Comparison of ENCODE assay signal across 9 mouse cellular contexts in genomic region chr2:157663584-157664375, GRCm38 (mm10).
DNase-seq lines count a peak whose midpoint lies in the region; ATAC-seq lines count a peak whose summit lies in the region.
"Had no signal": no experiment of that assay in that cellular context is flagged by ENCODE, and none has a peak within 500 bp of the region (broad histone marks: within the 10 kb centered on the region; RNA-seq: fewer than 3 reads in every experiment).

No protein-coding gene starts in this region.

- no peak overlapping the region for H3K4me2 ChIP-seq in neural tube, embryonic 15.5 days
- H3K4me2 ChIP-seq: embryonic facial prominence, embryonic 12.5 days; limb, embryonic 15.5 days had no signal

- DNase-seq in neural tube, embryonic 10.5 days (ENCODE audit: extremely low spot score, low spot score) = peak; percentile 85
- peak; percentile 81 for DNase-seq in adrenal gland, postnatal 14 days
- DNase-seq in heart, postnatal 4 days = peak; percentile 80
- DNase-seq in lung, postnatal 4 days = peak; percentile 57 to 69
- peak; percentile 15 to 32 for DNase-seq in thymus, postnatal 36 days
- no peak for DNase-seq in layer of hippocampus, adult 8-10 months (ENCODE audit: low spot score in 2 of 2)

- H3K4me1 ChIP-seq in neural tube, embryonic 15.5 days = peaks cover 36% of the 10 kb centered on the region
- H3K4me1 ChIP-seq: embryonic facial prominence, embryonic 12.5 days; limb, embryonic 15.5 days had no signal

- H3K36me3 ChIP-seq in neural tube, embryonic 15.5 days = no peaks in the 10 kb centered on the region
- H3K36me3 ChIP-seq: embryonic facial prominence, embryonic 12.5 days; limb, embryonic 15.5 days had no signal

- no peaks in the 10 kb centered on the region; the same call in 1 of the 2 replicates for H3K9me3 ChIP-seq in neural tube, embryonic 15.5 days (replicated peaks)
- H3K9me3 ChIP-seq: embryonic facial prominence, embryonic 12.5 days; limb, embryonic 15.5 days had no signal

- H3K27me3 ChIP-seq in neural tube, embryonic 15.5 days (replicated peaks) = no peaks in the 10 kb centered on the region
- H3K27me3 ChIP-seq: embryonic facial prominence, embryonic 12.5 days; limb, embryonic 15.5 days had no signal

- H3K4me3 ChIP-seq in neural tube, embryonic 15.5 days (replicated peaks) = no peak overlapping the region
- H3K4me3 ChIP-seq: embryonic facial prominence, embryonic 12.5 days; limb, embryonic 15.5 days had no signal

- 16% methylated on average over 20 of the region's 20 CpGs for WGBS in neural tube, embryonic 15.5 days

- H3K27ac ChIP-seq in neural tube, embryonic 15.5 days (replicated peaks) = no peak overlapping the region
- H3K27ac ChIP-seq: embryonic facial prominence, embryonic 12.5 days; limb, embryonic 15.5 days had no signal

- H3K9ac ChIP-seq in neural tube, embryonic 15.5 days (replicated peaks) = no peak overlapping the region
- H3K9ac ChIP-seq: embryonic facial prominence, embryonic 12.5 days; limb, embryonic 15.5 days had no signal

- no peak for ATAC-seq in neural tube, embryonic 15.5 days (ENCODE audit: low FRiP score)

Comparison
In these comparisons a context has a peak if more than half of its experiments do, and no peak if none do; other contexts are left out.
1. DNase-seq: peak in neural tube, embryonic 10.5 days (single experiment), adrenal gland, postnatal 14 days (single experiment), heart, postnatal 4 days (single experiment), lung, postnatal 4 days (2 of 2) and thymus, postnatal 36 days (2 of 2); none in layer of hippocampus, adult 8-10 months (0 of 2).